Mouse (Mus musculus): ENCODE measurements at regions not wholly inside any gene's neighbourhood (a gene's known extent, or its start where the extent isn't known, plus 50 kb on each side); places are given as distances from the start of the nearest gene placed in this dataset.

DNA sequence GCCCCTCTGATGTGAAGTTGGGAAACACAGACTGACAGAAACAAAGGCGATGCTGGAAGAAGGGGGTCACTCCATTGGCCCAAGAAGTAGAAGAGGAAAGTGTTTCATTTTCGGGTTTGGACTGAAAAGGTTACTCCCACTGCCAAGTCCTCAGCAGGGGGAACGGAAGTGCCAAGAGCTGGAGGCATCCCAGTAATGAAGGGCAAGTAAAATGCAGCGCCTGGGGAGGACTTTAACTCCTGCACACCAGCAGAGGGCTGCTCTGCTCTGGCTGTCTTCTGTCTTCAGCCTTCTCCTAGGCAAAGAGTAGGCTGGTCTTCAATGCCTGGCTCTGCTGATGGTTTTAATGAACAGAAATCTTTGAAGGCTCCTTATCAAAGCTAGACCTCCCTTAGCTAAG, 68.3 kb upstream of the Thumpd2 start:
- Histone ChIP-seq H3K4me1 (ENCODE audit: control insufficient read depth, insufficient read depth, low read length) (no peaks in the 10 kb centered on the region), H3K4me3 (ENCODE audit: insufficient read depth, low read length) (no peak overlapping the region), H3K27ac (ENCODE audit: insufficient read depth, low read depth, low read length) (no peak overlapping the region)
- no peak for TF ChIP-seq CTCF (IDR thresholded peaks at IDR 0.05; ENCODE audit: low read depth, low read length)
- no peak for TF ChIP-seq POLR2A (IDR thresholded peaks at IDR 0.05; ENCODE audit: borderline replicate concordance, low read depth, low read length)

Data from bone marrow macrophage, adult 2 months (primary cell).